Mouse (Mus musculus) left cerebral cortex, adult 2 months (tissue): ENCODE measurements around the gene C730034F03Rik. TPM values are rescaled to one million over a fixed set of nuclear protein-coding genes. Genes with fewer than 3 reads are reported as not detected.

Source experiments
- DNase-seq, 2 experiments: peaks; one replicate each; pipeline ENCODE4 v3.0.0; 2021 to 2022; ENCODE audit warnings: low spot score in 2 of 2, mixed read lengths in 1 of 2; ENCODE audit errors: extremely low spot score in 1 of 2
- H3K27ac ChIP-seq: fragments of 200-600 bp; 2 replicates; pipeline ENCODE4 v1.8.1; 2022
- H3K4me3 ChIP-seq: fragments of 200-600 bp; 2 replicates; pipeline ENCODE4 v1.8.1; 2022
- CTCF ChIP-seq: fragments of 200-600 bp; IDR thresholded peaks from 2 replicates; pipeline ENCODE4 v1.8.1; 2022; ENCODE audit warnings: antibody characterized with exemption, mild to moderate bottlenecking, moderate library complexity
- intact Hi-C: fragments of 180-260 bp; cut with DNase I; formaldehyde crosslinking; loops from one replicate; pipeline ENCODE4 v1.15.1; 2025
- total RNA-seq, 2 experiments: library from RNA; stranded (reverse); gene quantifications; 2 replicates each; pipeline ENCODE4 v1.2.3; 2021

Gene C730034F03Rik
- total RNA-seq, 2 experiments from 2014 or later: 2.2 to 2.7 TPM

- no peak overlapping the region for H3K4me3 ChIP-seq
- intact Hi-C loops: no loop called here
- no peak for DNase-seq
- no peak overlapping the region for H3K27ac ChIP-seq
- TF ChIP-seq CTCF: peak; percentile 34
Measured at GRCm38 (mm10) chr15:89463334-89464235, 34.2 kb downstream of the C730034F03Rik start.

GRCm38 (mm10) chr15:89465052-89465451, 35.7 kb downstream of the C730034F03Rik start:
- intact Hi-C loops: loop anchor here (5.0 kb wide), 2 partner anchors 62 to 93 kb away; partner anchors contain the start of gene Sco2
- no peak overlapping the region for H3K4me3 ChIP-seq
- TF ChIP-seq CTCF: no peak
- H3K27ac ChIP-seq: no peak overlapping the region
- no peak for DNase-seq

GRCm38 (mm10) chr15:89468577-89468976, 39.2 kb downstream of the C730034F03Rik start:
- Histone ChIP-seq H3K27ac (no peak overlapping the region), H3K4me3 (no peak overlapping the region)
- DNase-seq: no peak
- peak; percentile 77 for TF ChIP-seq CTCF
- intact Hi-C loops: loop anchor here (5.0 kb wide), 2 partner anchors 59 to 96 kb away; partner anchors contain the start of gene Sco2

GRCm38 (mm10) chr15:89471476-89471875, 42.1 kb downstream of the C730034F03Rik start:
- DNase-seq: no peak
- no peak for TF ChIP-seq CTCF
- intact Hi-C loops: no loop called here
- Histone ChIP-seq H3K4me3 (no peak overlapping the region), H3K27ac (no peak overlapping the region)

DNA sequence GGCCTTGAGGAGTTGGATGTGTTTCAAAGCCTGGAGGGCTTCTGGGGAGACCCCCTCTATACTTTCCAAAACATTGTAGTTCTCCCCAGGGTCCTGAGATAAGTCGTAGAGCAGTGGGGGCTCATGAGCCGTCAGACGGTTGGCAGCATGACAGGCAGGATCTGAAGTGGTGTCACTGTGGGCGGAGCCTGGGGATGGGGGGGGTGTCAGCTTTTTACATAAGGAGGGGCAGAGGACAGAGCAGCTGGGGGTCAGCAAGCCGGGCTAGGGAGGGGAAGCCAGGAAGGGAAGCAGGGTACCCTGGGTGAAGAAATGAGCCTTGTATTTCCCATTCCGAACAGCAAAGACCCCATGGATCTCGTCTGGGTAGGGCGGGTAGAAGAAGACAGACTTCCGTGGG, 44.0 kb downstream of the C730034F03Rik start:
- DNase-seq: no peak
- no peak for TF ChIP-seq CTCF
- intact Hi-C loops: no loop called here
- Histone ChIP-seq H3K27ac (no peak overlapping the region), H3K4me3 (no peak overlapping the region)

DNA sequence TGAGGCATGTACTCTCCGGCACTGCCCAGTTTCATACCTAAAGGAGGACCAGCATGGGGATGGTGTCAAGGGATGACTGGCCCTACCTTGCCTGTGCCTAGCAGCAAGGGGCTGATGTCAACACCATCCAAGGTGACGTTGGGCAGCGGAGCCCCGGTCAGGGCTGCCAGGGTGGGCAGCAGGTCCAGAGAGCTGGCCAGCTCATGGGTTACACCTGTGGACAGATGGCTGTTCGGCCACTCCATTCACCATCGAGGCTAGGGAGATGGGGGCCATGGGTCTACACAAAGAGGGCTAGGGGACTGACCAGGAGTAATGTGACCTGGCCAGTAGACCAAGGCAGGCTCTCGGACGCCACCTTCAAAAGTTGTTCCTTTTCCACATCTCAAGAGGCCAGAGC, 44.5 kb downstream of the C730034F03Rik start:
- TF ChIP-seq CTCF: no peak
- intact Hi-C loops: no loop called here
- Histone ChIP-seq H3K4me3 (no peak overlapping the region), H3K27ac (no peak overlapping the region)
- no peak for DNase-seq

DNA sequence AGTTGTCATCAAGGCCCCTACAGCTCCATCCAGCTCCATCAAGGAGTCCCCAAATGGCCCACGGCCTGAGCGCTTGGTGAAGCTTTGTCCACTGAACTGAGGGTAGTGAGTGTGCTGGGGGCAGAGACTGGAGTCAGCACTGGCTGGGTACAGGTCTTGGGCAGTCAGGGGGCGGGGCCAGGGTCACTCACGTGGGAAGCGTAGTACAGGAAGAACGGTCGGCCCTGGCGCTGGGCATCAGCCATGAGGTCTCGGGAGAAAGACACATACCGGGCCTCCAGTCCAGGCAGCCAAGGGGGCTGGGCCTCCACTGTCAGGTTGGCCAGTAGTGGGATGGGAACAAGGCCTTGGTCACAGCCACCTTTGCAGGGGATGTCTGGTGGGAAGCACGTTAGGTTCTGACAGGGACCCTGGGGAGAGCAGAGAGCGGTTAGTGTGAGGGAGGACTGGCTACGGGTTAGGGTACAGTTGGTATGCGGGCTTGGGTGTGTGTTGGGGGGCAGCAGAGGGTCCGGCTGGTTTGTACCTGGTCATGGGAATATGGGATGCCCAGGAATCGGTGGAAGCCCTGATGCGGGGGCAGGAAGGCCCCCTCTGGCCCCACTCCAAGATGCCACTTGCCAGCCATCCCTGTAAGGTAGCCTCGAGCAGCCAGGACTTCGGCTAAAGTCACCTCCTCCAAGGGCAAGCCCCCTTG, 45.4 kb downstream of the C730034F03Rik start:
- Histone ChIP-seq H3K4me3 (no peak overlapping the region; the same call in 1 of the 2 replicates), H3K27ac (no peak overlapping the region)
- TF ChIP-seq CTCF: no peak
- no peak for DNase-seq
- intact Hi-C loops: no loop called here

DNA sequence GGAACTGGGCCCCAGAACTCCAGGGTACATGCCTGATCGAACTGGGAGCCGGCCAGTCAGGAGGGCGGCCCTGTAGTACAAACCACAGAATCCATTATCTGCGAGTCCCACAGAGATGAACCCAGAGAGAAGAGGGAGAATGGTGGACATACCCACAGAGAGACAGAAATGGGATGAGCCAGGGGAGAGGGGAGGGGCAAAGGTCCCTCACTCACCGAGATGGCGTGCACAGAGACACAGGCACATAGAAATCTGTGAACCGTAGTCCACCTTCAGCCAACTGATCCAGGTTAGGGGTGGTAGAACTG, 45.9 kb downstream of the C730034F03Rik start:
- peak overlapping the region; percentile 56 for H3K4me3 ChIP-seq
- no peak for TF ChIP-seq CTCF
- no peak for DNase-seq
- H3K27ac ChIP-seq: no peak overlapping the region; the same call in 1 of the 2 replicates
- intact Hi-C loops: no loop called here

GRCm38 (mm10) chr15:89475611-89476474, 46.5 kb downstream of the C730034F03Rik start:
- DNase-seq: peak; percentile 91 to 92
- H3K27ac ChIP-seq: peak overlapping the region; percentile 96
- intact Hi-C loops: loop anchor here (2.0 kb wide), 1 partner anchor 23 kb away; the partner anchor contains the start of gene Shank3
- no peak for TF ChIP-seq CTCF
- peak overlapping the region; percentile 56 for H3K4me3 ChIP-seq

- TF ChIP-seq CTCF: no peak
- intact Hi-C loops: loop anchor here (2.0 kb wide), 1 partner anchor 22 kb away; the partner anchor contains the start of gene Shank3
- H3K27ac ChIP-seq: peak overlapping the region; percentile 96
- peak overlapping the region; percentile 56 for H3K4me3 ChIP-seq
- DNase-seq: no peak
Measured at GRCm38 (mm10) chr15:89476475-89476815, 47.1 kb downstream of the C730034F03Rik start.

DNA sequence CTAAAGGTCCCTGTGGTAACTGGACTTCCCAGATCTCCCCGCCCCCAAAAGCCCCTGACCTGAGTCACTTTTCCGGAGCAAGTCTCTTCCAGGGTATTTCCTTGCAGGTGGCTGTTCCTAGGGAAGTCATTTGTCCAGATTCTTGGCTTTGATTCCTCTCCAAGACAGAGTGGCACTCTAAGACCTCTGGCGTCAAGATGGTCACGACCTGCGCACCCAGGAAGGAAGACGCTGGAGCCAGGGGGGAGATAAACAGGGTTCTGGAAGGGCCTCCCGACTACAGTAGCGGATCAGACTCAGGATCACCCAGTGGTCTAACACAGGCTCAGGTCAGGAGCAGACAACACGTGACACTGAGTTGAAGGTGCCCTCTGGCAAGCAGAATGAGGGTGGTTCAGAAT, 47.7 kb downstream of the C730034F03Rik start, which contains the start of gene Arsa:
Gene Arsa, minus strand, starts transcription at position 335 of the 401 bp plus-strand sequence.
- intact Hi-C loops: loop anchor here (2.0 kb wide), 1 partner anchor 22 kb away; the partner anchor contains the start of gene Shank3
- no peak for DNase-seq
- peak within 1 kb of the TSS; percentile 56 for H3K4me3 ChIP-seq
- peak within 1 kb of the TSS; percentile 96 for H3K27ac ChIP-seq
- no peak for TF ChIP-seq CTCF
